Mouse (Mus musculus) c-Kit-negative CD71-positive TER-119-positive erythroid progenitor cells, embryonic 14.5 days (primary cell): ENCODE results near the gene Vav2.

Source experiments
- DNase-seq: peaks from one replicate; pipeline ENCODE4 v3.0.0-alpha.2; 2013; ENCODE audit warnings: low read depth, low spot score

The Vav2 gene

DNA sequence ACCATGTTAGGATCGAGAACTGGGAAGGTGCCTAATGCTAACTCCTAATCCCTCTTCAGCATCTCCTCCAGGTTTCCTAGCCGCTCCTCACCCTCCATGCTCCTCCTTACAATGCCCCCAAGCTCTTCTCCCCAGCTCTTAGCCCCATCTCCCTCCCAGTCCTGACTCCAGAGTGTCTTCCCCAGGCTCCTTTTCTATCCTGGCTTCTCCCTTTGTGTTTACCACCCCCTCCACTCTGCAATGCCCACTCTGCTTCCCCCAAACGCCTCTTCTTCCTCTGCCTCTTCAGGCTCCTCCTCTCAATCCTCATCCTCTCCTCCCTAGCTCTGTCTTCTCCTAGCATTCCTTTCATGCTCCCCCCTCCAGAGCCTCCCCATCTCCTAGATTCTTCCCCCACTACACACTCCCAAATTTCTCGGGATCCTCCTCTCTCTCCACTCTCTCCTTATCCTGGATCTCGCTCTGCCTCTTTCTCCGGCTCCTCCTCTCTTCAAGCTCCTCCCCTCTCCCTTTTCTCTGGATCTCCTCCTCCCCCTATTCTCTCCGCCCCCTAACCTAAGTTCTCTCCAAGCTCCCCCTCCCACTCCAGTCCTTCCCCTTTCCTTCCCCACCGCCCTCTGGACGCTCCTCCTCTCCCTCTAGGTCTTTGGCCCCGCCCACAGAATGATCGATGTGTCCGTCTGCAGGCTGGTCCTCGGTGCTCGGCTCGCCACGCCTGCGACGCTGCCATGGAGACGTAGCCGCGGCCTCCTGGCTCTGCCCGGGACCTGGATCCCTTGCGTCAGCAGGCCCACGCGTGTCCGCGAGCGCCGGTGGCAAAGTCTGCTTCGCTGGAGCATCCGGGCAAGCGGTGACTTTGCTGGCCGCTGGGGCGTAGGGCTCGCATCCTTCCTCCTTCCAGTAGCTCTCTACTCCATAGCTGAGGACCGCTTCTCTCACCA lies 15.2 kb upstream of the Vav2 start, which contains the start of gene Brd3os:
Brd3os (plus strand) TSS at position 558 of the 941 bp plus-strand sequence.
- peak; percentile 72 for DNase-seq

DNA sequence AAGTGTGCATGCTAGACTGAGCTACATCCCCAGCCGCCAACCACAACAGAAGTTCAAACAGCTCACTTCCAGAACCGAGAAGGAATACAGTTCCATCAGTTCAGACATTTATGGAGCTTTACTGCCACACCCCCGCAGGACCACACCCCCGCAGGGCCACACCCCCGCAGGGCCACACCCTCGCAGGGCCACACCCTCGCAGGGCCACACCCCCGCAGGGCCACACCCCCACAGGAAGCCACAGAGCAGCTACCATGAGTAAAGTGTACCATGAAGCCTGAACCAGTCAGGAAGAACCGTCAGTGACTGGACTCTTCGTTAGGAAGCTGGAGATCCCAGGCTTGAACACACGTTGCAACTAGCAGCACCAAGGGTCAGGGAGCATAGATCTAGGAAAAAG lies 11.4 kb upstream of the Vav2 start:
- DNase-seq: peak; percentile 15

DNA sequence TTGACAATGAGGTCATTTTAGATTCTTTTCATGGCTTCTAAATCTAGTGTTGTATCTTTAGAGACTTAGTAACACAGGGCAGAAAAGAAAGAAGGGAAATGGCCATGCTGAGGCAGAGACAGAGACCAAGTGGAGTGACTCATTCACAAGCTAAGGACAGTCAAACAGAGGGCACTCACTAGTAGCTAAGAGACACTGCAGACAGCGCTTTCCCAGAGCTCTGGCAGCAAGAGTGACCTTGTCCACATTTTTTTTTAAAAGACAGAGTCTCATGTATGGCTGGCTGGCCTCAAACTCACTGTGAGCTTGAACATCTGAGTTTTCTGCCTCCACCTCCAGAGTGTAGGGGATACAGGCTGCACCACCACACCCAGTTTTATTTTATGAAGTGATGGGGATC lies 11.0 kb upstream of the Vav2 start:
- DNase-seq: no peak

DNA sequence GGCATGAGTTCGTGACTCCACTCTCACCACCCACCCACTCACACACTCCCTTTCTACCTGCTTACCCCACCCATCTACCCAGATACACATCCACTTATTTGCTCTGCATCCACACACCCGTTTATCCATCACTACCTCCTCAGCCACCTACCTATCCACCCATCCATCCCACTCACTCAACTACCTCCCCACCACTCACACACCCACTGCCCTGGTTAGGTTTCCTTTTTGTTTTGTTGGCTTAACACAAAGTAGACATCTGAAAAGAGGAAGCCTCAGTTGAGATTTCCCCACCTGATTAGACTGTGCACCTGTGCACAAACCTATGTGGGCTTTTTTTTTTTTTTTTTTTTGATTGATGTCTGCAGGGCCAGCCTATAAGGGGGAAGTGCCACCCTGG lies 5.8 kb upstream of the Vav2 start:
- no peak for DNase-seq

DNA sequence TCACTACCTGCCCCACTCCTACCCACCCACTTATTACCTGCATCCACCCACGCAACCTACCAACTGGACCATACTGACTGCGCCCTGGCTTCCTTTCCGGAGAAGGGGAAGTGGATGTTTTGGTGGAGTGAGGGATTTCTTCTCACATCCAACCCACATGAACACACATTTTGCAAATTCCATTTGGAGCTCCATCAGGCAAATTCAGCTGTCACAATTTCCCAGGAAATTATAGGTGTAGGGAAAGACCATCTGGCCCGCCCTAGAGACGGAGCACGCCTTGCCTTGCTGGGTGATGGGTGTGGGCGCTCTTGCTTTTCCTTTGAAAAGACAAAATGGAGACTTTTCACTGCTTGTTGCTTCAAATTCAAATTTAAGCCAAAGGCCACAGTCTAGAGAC lies 3.8 kb upstream of the Vav2 start:
- DNase-seq: no peak

DNA sequence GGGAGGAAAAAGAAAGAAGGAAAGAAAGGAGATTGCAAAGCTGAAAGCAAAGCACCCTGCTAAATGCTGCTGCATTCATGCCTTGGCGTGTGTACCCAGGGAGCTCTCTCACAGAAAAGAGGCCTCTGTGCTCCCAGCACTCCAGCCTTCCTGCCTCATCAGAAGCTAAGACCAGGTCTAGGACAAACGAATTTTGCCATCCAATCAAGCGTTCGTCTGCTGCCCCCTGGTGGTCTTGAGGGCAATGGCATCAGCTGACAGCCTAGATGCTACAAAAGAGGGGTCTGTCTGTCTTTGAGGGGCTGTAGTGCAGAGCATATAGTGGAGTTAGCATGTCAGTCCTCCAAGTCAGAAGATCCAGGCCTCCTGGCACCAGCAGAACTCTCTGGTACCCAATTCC lies 1.2 kb upstream of the Vav2 start:
- DNase-seq: peak; percentile 57

DNA sequence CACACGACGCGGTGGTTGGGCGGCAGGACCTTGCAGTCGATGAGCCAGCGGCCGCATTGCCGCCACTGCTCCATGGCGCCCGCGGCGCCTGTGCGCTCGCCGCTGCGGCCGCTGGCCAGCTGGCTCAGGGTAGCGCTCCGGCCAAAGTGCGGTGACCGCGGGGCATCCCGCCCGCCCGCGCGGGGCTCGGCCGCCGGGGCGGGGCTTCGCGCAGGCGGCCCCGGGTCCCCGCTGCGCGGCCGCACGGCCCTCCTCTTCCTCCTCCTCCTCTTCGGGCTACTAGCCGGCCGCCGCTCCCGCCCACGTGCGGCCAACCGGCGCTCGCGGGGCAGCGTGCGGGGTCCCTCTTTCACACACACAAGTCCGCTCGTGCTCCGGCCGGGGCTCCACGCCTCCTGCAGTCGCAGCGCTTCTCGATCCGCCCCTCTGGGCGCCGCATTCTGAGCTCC lies 403 bp downstream of the Vav2 start:
- peak; percentile 12 for DNase-seq

DNA sequence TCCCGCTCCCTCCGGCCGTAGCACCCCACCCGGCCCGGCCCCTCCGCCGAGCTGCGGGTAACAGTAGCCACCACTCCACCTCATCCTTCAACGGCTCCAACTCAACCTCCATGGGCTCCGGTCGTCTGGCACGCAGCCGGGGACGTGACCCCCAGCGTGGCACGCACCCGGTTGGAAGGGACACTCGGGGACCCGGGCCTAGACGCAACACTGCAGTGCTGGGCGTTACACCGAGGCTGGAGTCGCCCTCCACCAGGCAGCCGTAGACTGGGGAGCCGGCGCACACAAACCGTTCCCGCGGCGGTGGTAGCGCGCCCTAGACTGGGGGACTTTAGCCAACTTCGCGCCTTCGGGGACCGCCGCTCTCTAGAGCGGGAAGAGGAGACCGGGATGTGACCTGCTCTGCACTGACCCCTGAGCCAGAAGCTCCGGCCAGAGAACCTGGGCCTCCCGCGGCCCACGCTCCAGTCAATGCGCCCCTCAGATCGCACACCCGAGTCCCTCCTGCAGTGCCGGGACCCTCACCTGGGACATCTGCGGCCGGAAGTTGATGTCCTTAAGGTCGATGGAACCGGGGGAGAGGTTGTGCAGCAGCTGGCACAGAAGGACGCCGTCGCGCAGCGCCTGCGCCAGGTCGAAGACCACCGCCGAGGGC lies 955 bp downstream of the Vav2 start:
- no peak for DNase-seq

DNA sequence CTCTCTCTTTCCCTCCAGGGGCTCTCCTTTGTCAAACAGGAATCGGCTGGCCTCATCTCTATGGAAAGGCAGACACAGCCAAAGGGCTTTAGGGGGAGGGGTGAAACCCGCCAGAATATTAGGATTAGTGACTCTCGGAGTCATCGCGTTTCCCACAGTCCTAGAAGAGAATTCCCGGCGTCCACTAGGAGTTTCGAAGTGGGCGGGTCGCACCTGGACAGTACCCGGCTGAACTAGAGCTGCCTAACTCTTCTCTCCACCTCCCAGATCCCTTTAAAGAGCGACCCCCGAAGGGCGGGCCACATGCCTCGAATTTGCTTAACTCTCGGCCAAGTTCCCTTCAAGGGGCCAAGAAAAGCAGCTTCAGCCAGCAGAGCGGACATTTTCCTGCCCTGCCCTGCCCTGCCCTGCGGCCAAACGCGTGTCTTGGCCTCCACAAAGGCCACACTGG lies 1.6 kb downstream of the Vav2 start:
- no peak for DNase-seq

DNA sequence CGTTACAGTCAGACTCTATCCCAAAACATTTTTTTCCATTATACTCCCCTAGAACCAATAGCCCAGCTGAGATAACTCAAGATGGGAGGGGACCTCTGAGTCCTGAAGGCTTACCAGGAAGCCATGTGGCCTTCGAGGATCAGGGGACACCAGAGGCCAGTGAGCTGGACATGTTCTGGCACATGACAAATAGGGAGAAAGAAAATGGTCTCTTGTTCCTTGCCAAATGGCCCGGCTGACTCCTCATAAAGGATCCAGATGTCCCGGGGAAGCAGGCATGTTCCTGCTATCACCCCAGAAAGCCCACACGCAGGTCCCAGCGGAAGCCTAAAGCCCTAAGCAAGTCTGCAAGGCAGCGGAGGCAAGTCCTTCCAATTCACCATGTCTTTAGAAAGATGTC lies 3.2 kb downstream of the Vav2 start:
- DNase-seq: no peak

DNA sequence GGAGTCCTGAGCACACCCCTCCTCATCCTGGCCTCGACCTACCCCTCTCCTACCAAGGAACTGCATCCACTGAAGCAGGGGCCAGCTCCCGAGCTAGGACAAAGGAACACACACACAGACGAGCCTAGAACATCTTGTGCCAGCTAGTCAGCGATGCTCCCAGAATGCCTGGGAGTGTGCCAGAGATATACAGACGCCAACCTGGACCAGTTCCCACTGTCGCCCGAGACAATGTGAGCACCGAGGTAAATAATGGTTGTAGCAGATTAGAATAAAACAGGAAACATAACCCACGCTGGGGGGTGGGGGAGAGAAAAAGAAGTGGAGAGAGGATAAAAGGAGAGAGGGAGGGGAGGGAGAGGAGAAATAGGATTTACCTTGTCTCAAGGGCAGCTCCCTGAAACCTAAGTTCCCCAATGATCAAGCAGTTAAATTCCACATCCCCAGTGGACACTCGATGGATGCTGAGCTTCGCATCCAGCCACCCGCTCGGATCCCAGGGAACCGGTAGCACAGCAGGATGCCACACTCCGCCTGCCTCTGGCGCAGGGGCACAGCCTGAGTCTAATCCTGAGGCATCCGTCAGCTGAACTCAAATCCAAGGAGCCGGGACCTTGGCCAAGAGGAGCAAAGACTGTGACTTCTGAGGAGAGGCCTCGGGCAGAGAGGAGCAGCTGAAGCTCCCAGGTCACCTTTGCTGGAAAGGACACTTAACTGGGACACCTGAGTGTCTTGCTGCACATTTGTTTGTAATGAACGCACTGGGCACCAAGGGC lies 5.4 kb downstream of the Vav2 start:
- no peak for DNase-seq

DNA sequence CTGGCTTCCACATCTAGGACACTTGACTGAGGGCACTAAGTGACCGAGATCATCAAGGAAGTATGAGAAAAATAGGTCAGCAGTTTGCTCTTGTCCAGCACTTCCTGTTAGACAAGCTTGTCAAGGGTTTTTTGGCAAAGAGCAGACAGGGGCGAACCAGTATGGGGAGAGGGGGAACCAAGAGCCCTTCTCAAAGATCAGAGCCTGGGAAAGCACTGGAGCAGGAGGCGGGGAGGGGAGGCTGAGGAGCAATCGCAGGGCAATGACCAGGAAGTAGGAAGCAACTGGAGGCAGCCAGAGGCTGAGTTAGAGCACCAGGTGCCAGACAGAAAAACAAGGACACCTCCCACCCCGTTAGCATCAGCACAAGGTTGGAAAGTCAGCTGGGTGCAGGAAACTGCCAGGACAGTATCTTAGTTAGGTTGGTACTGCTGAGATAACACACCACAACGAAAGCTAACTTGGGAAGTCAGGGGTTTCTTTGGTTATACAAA lies 8.2 kb downstream of the Vav2 start:
- DNase-seq: no peak

DNA sequence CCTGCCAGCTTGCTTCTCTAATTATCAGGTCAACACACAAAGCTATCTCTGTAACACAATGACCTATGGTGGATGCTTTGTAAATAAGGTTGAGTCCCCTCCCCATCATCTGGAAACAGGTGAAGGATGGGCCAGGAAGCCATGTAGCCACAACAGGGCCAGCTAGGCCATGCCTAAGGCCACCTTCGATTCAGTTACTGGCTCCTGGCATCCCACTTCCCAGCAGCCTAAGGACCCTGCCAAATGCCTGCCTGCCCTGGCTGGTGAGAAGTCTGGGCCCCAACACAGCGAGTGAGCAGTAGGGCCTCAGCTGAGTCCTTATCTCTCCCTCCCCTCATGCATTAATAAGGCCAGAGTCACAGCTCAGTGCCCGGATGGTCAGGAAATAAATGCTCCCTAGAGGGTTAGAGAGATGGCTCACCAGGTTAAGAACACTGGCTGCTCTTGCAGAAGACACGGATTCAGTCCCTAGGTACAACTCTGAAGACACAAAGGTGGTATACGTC lies 9.1 kb downstream of the Vav2 start:
- no peak for DNase-seq

DNA sequence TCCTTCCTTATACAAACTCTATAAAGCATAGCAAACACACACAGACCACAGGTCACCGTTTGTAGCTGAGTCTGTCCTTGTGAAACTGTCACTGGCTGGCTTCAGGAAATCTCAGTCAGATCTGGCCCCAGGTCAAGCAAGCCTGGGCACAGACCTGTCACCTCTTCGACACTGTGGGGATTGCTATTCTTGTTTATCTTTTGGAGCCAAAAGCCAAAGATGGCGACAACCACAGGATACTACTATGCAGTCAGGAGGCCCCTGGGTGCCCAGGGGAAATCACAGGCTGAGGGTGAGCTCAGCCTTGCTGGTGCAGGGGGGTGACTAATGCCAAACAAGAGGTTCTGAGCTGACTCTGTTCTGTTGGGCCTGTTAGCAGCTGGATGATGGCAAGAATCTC lies 10.4 kb downstream of the Vav2 start:
- no peak for DNase-seq

DNA sequence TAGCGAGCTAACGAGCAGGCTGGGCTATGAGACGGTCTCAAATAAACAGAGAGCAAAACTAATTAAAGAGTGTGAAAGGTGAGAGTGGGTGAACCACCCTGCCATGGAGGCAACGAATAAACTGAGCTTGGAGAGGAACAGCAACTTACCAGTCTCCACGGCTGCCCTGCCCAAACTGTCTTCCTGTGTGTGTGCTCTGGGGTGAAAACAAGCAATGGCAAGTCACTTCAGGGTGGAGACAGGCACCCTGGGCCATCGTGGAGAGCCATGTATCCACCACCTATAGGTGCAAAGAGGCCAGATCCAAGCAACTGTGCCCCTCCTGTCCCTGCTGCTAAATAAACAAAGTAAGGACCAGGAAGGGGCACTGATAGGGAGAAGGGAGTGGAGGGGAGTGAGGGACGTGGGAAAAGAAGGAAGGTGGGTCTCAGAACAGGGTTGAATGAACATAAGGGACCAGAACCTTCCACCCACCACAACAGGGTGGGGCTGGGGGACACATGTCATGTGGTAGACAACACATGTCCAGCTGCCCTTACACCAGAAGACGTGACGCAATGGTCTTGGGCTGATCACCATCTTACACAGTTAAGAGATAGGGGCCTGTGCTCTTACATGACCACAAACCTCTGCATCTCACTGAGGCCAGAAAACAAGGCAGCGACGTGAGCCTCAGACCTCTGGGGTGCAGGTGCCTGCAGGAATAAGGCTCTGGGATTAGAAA lies 11.6 kb downstream of the Vav2 start:
- DNase-seq: no peak

DNA sequence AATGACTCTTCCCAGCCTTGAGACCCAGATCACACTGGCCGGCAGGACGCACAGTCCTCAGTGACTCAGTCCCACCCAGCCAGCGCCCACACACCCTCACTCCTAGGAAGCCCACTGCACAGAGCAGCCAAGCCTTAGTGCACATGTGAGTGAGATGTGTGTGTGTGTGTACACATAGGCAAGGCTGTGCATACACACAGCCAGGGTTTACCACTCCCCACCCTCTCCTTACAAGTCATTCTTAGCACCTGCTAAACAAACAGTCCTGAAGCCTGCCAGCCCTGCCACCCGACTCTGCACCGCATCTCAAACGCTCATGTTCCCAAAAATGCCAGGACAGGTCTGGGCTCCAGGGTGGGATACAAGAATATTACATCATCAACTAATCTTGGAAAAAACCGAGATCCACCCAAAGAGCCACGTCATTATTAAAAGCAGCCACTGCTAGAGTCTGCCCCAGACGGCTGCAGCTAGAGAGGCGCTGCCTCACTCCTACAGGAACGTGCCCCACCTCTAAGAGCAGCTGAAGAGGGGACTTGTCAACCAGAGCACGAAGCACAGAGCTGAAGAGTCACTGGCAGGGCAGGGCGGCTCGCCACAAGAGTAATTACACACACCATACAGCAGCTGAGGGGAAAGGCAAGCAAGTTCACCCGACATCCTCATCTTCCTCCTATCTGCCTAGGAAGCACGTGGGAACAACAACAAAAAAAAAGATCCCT lies 12.7 kb downstream of the Vav2 start:
- no peak for DNase-seq

DNA sequence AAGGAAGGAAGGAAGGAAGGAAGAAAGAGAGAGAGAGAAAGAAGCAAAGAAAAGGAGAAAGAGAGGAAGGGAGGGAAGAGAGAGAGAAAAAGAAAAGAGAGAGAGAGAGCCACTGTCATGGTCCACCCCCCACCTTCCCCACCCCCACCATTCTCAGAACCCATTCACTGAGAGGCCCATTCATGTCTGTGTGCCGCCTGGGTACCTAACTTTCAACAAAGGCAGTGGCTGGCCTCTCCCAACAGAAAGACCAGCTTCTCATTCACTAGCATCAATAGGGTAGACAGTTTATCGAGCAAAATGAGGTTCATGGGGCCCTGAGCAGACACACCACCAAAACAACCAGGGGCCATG lies 13.3 kb downstream of the Vav2 start:
- no peak for DNase-seq

DNA sequence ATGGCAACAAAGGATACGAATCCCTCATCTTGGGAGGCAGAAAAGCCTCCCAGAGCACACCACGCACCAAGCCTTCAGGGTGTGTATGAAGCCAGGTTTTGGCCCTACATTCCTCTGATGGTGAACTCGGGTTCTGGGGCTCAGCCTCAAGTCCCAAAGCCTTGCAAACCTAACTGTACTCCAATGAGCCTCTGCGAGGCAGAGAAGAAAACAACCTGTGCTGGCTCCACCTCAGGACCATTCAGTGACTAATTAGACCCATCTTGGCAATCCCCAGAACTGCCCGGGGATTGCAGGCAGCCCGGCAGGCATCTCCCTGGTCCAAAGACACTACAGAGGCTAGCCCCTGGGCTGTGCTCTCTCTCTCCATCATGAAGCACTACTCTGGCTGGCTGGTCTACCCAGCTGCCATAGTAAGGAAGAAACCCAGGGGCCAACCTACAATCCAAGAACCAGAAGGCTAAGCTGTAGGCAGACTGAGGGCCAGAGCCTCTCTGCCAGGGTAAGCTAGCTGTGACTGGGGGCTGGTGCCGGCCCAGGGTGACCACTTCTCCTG lies 14.5 kb downstream of the Vav2 start:
- DNase-seq: no peak

DNA sequence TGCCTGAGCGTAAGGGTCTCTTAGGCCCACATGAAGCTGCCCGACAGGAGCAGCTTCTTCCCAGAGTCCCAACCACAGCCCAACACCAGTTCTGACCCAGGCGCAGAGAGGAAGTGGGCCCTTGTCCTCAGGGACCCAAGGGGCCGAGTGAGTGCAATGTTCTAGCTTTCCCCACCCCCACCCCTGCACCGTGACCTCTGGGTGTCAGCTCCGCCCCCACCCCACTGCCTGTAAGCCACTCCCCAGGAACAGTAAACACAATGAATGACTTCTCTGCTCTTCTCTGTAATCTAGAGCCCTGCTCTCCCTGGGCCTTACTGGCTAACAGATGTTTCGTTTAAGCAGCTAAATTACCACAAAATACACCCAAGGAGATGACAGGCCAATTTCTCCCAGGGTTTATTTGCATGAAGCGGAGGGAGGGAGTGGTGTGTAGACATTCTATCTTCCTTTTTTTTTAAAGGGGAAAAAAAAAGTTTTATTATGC lies 15.1 kb downstream of the Vav2 start:
- no peak for DNase-seq
